Mouse (Mus musculus) forebrain, embryonic 16.5 days (tissue): ENCODE results near the gene Tcf15. TPM values are rescaled to one million over a fixed set of nuclear protein-coding genes. Genes with fewer than 3 reads are reported as not detected.

Experiments used
- ATAC-seq: fragments of 200-750 bp; cut with Nextera tagmentation; 2 replicates; pipeline ENCODE4 v1.8.0; 2017; ENCODE audit warnings: mild to moderate bottlenecking, moderate library complexity
- H3K27ac ChIP-seq: fragments of 300-500 bp; sonication (generic); 2 replicates; pipeline ENCODE4 v1.5.1; 2014; ENCODE audit warnings: low read length, control low read depth
- H3K27me3 ChIP-seq: fragments of 300-500 bp; sonication (generic); replicated peaks from 2 replicates; pipeline ENCODE4 v1.6.1; 2014; ENCODE audit warnings: low read length; ENCODE audit not compliant: control insufficient read depth, insufficient read depth
- H3K36me3 ChIP-seq: fragments of 300-500 bp; sonication (generic); 2 replicates; pipeline ENCODE4 v1.6.1; 2014; ENCODE audit not compliant: control insufficient read depth, insufficient read depth
- H3K4me1 ChIP-seq: fragments of 300-500 bp; sonication (generic); replicated peaks from 2 replicates; pipeline ENCODE4 v1.6.1; 2014; ENCODE audit warnings: low read length; ENCODE audit not compliant: control insufficient read depth, insufficient read depth
- H3K4me2 ChIP-seq: fragments of 300-500 bp; sonication (generic); 2 replicates; pipeline ENCODE4 v1.6.1; 2014; ENCODE audit warnings: mild to moderate bottlenecking, low read length, control low read depth
- H3K4me3 ChIP-seq: fragments of 300-500 bp; sonication (generic); replicated peaks from 2 replicates; pipeline ENCODE4 v1.5.1; 2014; ENCODE audit warnings: mild to moderate bottlenecking, low read length, control low read depth
- H3K9ac ChIP-seq: fragments of 300-500 bp; sonication (generic); replicated peaks from 2 replicates; pipeline ENCODE4 v1.6.1; 2014; ENCODE audit warnings: low read depth, low read length, control low read depth
- H3K9me3 ChIP-seq: fragments of 300-500 bp; sonication (generic); 2 replicates; pipeline ENCODE4 v1.6.1; 2016; ENCODE audit warnings: low read length; ENCODE audit not compliant: control insufficient read depth
- WGBS: fragments of 180-500 bp; shearing (Covaris S2); extraction: QIAGEN DNeasy Blood & Tissue Kit; methylation state at CpG from one replicate; pipeline ENCODE4 v1.1.7; 2014; 5-methylcytosine and 5-hydroxymethylcytosine counted together
- polyA plus RNA-seq: library from polyadenylated mRNA; unstranded; fragments of >200 nt; fragmentation: Nextera tagmentation; extraction: Ambion mirVana; gene quantifications from 2 replicates; pipeline ENCODE4 v1.2.1, GENCODE M21; 2015

Gene Tcf15
- 1.3 and 1.5 TPM in 2 replicates for polyA plus RNA-seq

GRCm38 (mm10) chr2:152143279-152144157 lies at the start of gene Tcf15:
Tcf15 (plus strand) TSS chr2:152143561.
- peaks cover 35% of the 10 kb centered on the region for H3K4me1 ChIP-seq
- peaks cover 28% of the 10 kb centered on the region for H3K27me3 ChIP-seq
- H3K9me3 ChIP-seq = no peaks in the 10 kb centered on the region
- peak within 1 kb of the TSS; percentile 47 for H3K9ac ChIP-seq
- H3K36me3 ChIP-seq = no peaks in the 10 kb centered on the region
- peak within 1 kb of the TSS; percentile 50 for H3K4me3 ChIP-seq
- WGBS = under 1% methylated on average over 108 of the region's 118 CpGs
- peak; percentile 69 for ATAC-seq
- H3K27ac ChIP-seq = no peak within 1 kb of the TSS
- H3K4me2 ChIP-seq = peak within 1 kb of the TSS; percentile 73

GRCm38 (mm10) chr2:152094856-152095545 lies 48.4 kb upstream of the Tcf15 start:
- no peaks in the 10 kb centered on the region for H3K9me3 ChIP-seq
- no peaks in the 10 kb centered on the region for H3K27me3 ChIP-seq
- ATAC-seq = 0 out of 2 replicates have a peak, but pooled peaks have one; percentile 1
- H3K36me3 ChIP-seq = 0 out of 2 replicates have a peak, but pooled peaks cover 2% of the 10 kb centered on the region
- no peak overlapping the region; the same call in 1 of the 2 replicates for H3K27ac ChIP-seq
- WGBS = 11% methylated on average over 29 of the region's 29 CpGs
- no peak overlapping the region for H3K4me3 ChIP-seq
- peaks cover 40% of the 10 kb centered on the region for H3K4me1 ChIP-seq
- H3K9ac ChIP-seq = peak overlapping the region; percentile 36
- peak overlapping the region; percentile 22; the same call in 1 of the 2 replicates for H3K4me2 ChIP-seq

DNA sequence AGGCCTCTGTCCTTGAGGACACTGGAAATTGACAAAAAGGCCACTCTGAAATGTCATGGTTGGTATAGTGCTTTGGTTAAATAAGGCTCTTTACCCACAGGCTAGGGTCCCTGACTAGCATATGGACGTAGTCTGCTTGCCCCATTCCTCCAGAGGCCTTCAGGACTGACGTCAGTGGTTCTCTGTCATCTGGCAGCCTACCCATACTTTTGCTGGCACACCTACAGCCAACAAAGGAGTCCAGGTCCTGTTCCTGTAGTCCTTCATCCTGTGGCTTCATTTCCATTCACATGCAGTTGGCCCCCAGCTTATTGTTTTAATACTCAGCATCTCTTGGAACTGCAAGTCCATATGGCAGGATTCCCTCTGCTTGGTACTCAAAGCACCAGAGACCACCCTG lies 46.4 kb upstream of the Tcf15 start:
- no peak overlapping the region for H3K9ac ChIP-seq
- no peaks in the 10 kb centered on the region for H3K9me3 ChIP-seq
- no peak overlapping the region for H3K4me3 ChIP-seq
- no peak for ATAC-seq
- no peaks in the 10 kb centered on the region for H3K36me3 ChIP-seq
- H3K27me3 ChIP-seq = no peaks in the 10 kb centered on the region
- H3K27ac ChIP-seq = no peak overlapping the region
- H3K4me1 ChIP-seq = peaks cover 32% of the 10 kb centered on the region
- WGBS = 57% methylated on average over 2 of the region's 2 CpGs
- H3K4me2 ChIP-seq = no peak overlapping the region

- ATAC-seq = 0 out of 2 replicates have a peak, but pooled peaks have one; percentile 14
- H3K27ac ChIP-seq = no peak overlapping the region
- H3K9ac ChIP-seq = no peak overlapping the region
- WGBS = 69% methylated on average over 11 of the region's 11 CpGs
- peaks cover 26% of the 10 kb centered on the region for H3K4me1 ChIP-seq
- H3K27me3 ChIP-seq = no peaks in the 10 kb centered on the region
- no peaks in the 10 kb centered on the region for H3K36me3 ChIP-seq
- no peak overlapping the region for H3K4me3 ChIP-seq
- H3K9me3 ChIP-seq = no peaks in the 10 kb centered on the region
- no peak overlapping the region for H3K4me2 ChIP-seq
Observed at GRCm38 (mm10) chr2:152097916-152098315, 45.4 kb upstream of the Tcf15 start.

DNA sequence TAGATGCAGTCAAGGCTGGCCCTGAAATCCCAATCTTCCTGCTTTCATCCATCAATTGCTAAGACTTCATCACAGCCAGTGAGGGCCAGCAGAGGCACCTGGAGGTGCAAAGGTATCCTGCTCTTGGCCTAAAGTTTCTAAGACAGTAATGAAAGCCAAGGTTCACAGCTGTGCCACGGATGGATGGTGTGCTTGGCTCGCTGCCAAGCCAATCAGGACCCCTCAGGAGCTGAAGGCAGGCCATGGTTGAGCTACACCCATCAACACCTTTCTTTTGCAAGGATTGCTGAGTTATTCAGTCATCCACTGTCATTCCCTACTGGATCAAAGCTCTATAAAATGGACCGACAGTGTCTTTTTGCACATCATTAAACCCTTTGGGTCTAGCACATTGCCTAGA lies 43.8 kb upstream of the Tcf15 start:
- H3K36me3 ChIP-seq = no peaks in the 10 kb centered on the region
- H3K4me3 ChIP-seq = no peak overlapping the region
- H3K4me1 ChIP-seq = peaks cover 13% of the 10 kb centered on the region
- no peaks in the 10 kb centered on the region for H3K27me3 ChIP-seq
- no peak overlapping the region for H3K9ac ChIP-seq
- H3K27ac ChIP-seq = no peak overlapping the region
- no peaks in the 10 kb centered on the region for H3K9me3 ChIP-seq
- H3K4me2 ChIP-seq = no peak overlapping the region
- ATAC-seq = no peak
- 45% methylated on average over 3 of the region's 3 CpGs for WGBS

GRCm38 (mm10) chr2:152101761-152102160 lies 41.6 kb upstream of the Tcf15 start:
- H3K9ac ChIP-seq = no peak overlapping the region
- 70% methylated on average over 13 of the region's 13 CpGs for WGBS
- H3K4me1 ChIP-seq = peaks cover 12% of the 10 kb centered on the region
- H3K9me3 ChIP-seq = no peaks in the 10 kb centered on the region
- no peak overlapping the region for H3K4me3 ChIP-seq
- ATAC-seq = no peak
- H3K4me2 ChIP-seq = no peak overlapping the region
- H3K36me3 ChIP-seq = no peaks in the 10 kb centered on the region
- H3K27me3 ChIP-seq = no peaks in the 10 kb centered on the region
- H3K27ac ChIP-seq = no peak overlapping the region

- no peak overlapping the region for H3K4me2 ChIP-seq
- H3K27me3 ChIP-seq = no peaks in the 10 kb centered on the region
- no peaks in the 10 kb centered on the region for H3K36me3 ChIP-seq
- ATAC-seq = no peak
- peaks cover 12% of the 10 kb centered on the region for H3K4me1 ChIP-seq
- H3K9me3 ChIP-seq = no peaks in the 10 kb centered on the region
- whole genome bisulfite sequencing = 64% methylated on average over 6 of the region's 6 CpGs
- H3K9ac ChIP-seq = no peak overlapping the region
- no peak overlapping the region for H3K4me3 ChIP-seq
- no peak overlapping the region for H3K27ac ChIP-seq
Observed at GRCm38 (mm10) chr2:152102369-152102768, 41.0 kb upstream of the Tcf15 start.

DNA sequence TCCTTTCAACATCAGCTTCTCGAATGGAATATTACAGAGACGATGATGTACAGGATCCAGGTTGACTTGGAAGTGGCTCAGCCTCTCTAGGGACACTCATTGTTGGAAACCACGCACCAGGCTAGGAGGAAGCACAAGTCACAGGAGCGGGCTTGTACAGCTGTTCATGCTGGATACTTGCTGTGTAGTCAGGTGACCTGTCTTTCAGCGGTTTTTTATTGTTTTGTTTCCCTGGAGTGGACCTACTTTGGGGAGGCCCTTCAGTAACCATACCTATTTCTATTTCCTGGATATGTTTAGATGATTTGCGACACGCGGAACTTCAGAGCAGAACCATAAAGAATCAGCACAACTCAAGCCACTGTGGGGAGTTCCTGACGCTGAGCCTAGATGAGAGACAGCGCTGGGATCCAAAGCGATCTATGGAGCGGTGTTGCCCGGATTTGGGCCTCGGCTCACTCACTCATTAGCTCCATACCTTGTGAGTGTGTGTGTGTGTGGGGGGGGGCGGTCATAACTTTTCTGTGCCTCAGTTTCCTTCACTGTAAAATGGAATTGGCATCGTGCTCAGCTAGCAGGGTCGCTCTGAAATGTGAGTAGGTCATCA lies 38.5 kb upstream of the Tcf15 start:
- WGBS = 17% methylated on average over 17 of the region's 17 CpGs
- Histone ChIP-seq H3K9me3 (no peaks in the 10 kb centered on the region), H3K4me1 (peaks cover 15% of the 10 kb centered on the region), H3K27ac (no peak overlapping the region), H3K36me3 (no peaks in the 10 kb centered on the region), H3K27me3 (no peaks in the 10 kb centered on the region), H3K9ac (peak overlapping the region; percentile 88), H3K4me3 (peak overlapping the region; percentile 65), H3K4me2 (peak overlapping the region; percentile 95)
- ATAC-seq = peak; percentile 44
